Mouse (Mus musculus) left cerebral cortex, postnatal 14 days (tissue): ENCODE data around the gene Lrit2. TPM values are rescaled to one million over a fixed set of nuclear protein-coding genes. Genes with fewer than 3 reads are reported as not detected.

ENCODE experiments used
- DNase-seq, 2 experiments: peaks; one replicate each; pipeline ENCODE4 v3.0.0; 2021 to 2022; ENCODE audit warnings: low spot score in 2 of 2, mixed read lengths in 1 of 2
- intact Hi-C: fragments of 180-260 bp; cut with DNase I; formaldehyde crosslinking; loops from one replicate; pipeline ENCODE4 v1.15.1; 2025
- long read RNA-seq, 2 experiments: library from polyadenylated mRNA; stranded (forward); transcript quantifications; one replicate each; pipeline ENCODE4 v2.0.0; 2021
- total RNA-seq, 2 experiments: library from RNA; stranded (reverse); gene quantifications; 2 replicates each; pipeline ENCODE4 v1.2.3; 2021

Gene Lrit2
- total RNA-seq: not detected
- long read RNA-seq, experiment 1: 0 reads
- long read RNA-seq, experiment 2: 0 reads

DNA sequence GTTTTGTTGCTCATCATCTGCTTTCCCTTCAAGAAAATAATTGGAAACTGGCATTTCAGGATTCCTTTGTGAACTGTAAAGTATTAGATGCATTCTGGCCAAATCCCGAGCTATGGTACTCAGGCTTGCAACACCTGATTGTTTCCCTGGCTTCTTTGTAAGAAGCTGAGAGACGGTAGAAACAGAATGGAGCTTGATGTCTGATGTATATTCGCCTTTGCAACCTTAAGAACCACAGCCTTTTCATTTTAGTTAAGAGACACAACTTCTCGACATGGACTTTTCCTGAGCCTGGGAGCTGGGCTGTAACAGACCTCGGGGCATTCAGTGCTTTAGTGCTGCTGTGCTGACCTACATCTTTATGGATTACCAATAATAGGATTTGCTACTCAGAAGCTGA lies at the start of gene Lrit2:
Gene Lrit2 (plus strand): TSS at position 301 of the 400 bp plus-strand sequence.
- intact Hi-C loops: no loop called here
- DNase-seq: no peak

DNA sequence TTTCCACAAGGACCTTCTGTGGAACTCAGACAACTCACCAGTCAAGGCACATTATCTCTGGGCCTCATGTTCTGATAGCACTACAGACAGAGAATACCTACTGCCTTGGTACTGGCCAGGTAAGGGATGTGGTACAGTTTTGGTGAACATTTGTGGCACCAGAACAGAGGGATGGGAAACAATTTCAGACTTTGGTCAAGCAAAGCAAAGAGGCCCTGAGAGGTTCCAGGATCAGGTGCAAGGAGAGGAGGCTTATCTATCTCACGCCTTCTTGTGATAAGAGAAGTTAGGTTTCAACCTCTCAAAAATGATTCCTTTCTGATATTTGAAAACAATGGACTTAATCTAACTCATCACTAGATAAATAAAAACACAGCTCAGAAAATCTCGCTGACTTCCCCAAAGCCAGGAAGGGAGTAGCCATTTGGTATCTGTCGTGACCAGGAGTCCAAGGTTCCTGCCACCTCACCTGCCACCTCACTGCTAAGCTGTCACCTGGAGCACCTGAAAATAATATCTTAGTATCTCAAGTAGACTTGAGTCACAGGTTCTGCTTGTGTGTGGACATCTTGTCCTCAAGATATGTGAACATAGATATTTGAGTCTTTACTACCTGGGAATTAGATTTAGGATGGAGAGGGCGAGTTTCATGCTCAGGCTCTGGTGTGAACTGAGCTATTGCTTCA lies 40.3 kb upstream of the Lrit2 start:
- DNase-seq: no peak
- intact Hi-C loops: loop anchor here (5.0 kb wide), 1 partner anchor 45 kb away; no protein-coding TSS in a partner anchor

GRCm38 (mm10) chr14:37027951-37028350 lies 39.8 kb upstream of the Lrit2 start:
- intact Hi-C loops: loop anchor here (5.0 kb wide), 1 partner anchor 46 kb away; no protein-coding TSS in a partner anchor
- DNase-seq: no peak

- intact Hi-C loops: loop anchor here (5.0 kb wide), 1 partner anchor 46 kb away; no protein-coding TSS in a partner anchor
- no peak for DNase-seq
Measured at GRCm38 (mm10) chr14:37028555-37028954, 39.2 kb upstream of the Lrit2 start.

GRCm38 (mm10) chr14:37032481-37033104 lies 35.1 kb upstream of the Lrit2 start:
- DNase-seq: no peak
- intact Hi-C loops: loop anchor here (2.0 to 5.0 kb wide), 4 partner anchors 65 to 166 kb away; partner anchors contain the start of gene Ccser2

DNA sequence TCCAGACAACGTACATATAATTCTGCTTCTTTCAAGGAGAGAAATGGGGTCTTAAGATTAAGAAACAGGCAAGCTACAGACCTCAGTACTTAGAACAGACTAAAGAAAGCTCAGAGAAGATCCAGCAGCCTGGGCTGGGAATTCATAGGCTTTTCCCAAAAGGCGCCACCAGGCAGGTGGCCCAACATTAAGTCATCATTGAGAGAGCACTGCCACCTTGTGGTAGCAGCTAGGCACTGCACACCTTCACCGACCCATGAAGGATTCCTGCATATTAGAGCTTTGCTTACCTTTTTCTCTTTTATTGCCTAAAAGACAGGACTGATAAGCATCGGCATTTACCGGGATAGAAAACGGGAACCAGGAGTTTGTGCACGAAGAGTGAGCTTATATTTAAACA lies 34.5 kb upstream of the Lrit2 start:
- intact Hi-C loops: loop anchor here (2.0 to 5.0 kb wide), 4 partner anchors 66 to 166 kb away; partner anchors contain the start of gene Ccser2
- peak; percentile 83 to 91 for DNase-seq

GRCm38 (mm10) chr14:37034432-37034831 lies 33.3 kb upstream of the Lrit2 start:
- DNase-seq: peak; percentile 15 to 29
- intact Hi-C loops: loop anchor here (5.0 kb wide), 3 partner anchors 67 to 93 kb away; partner anchors contain the start of gene Ccser2

GRCm38 (mm10) chr14:37048914-37049410 lies 18.8 kb upstream of the Lrit2 start, which contains the start of gene Rgr:
Rgr (minus strand) TSS chr14:37048964.
- DNase-seq: peak in 1 of 2 experiments; percentile 42
- intact Hi-C loops: no loop called here

GRCm38 (mm10) chr14:37064849-37065248 lies 2.9 kb upstream of the Lrit2 start:
- intact Hi-C loops: no loop called here
- peak in 1 of 2 experiments; percentile 49 for DNase-seq

DNA sequence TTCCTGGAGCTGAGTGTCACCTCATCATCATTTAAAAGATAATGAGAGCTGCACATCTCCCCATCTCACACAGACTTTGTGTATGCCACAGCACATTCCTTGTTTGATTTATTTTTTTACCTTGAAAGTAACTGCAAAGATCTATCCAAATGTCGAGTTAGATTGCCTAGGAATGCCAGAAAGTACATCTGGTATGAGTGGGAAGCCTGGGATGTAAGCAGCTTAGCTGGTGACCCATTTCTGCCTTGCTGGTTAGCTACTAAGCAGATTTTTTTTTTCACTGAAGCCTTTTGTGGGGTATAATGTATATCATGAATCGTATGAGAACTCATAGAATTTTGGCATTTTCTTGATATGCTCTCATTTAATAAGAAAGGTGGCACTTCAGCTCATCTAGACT lies 1.1 kb upstream of the Lrit2 start:
- intact Hi-C loops: no loop called here
- peak; percentile 13 to 47 for DNase-seq

- DNase-seq: peak in 1 of 2 experiments; percentile 18
- intact Hi-C loops: no loop called here
Measured at GRCm38 (mm10) chr14:37068516-37068915, 787 bp downstream of the Lrit2 start.

DNA sequence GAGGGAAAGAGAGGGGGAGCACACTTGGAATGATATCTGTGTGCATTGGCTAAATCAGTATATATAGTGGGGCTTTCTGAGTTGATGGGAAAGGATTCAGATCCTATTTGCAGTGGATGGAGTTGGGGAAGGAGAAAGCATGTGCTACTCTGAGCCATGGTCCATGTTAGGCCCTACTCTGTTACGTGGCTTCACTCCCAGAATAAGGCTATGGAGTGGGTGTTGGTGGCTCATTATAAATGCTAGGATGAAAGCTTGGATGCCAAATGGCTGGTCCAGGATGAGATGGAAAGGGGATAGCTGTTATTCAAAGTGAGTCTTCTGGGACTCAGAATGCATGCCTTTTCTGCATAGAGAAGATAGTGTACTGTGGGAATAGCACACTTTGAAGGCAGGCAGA lies 13.0 kb downstream of the Lrit2 start:
- DNase-seq: no peak
- intact Hi-C loops: no loop called here

DNA sequence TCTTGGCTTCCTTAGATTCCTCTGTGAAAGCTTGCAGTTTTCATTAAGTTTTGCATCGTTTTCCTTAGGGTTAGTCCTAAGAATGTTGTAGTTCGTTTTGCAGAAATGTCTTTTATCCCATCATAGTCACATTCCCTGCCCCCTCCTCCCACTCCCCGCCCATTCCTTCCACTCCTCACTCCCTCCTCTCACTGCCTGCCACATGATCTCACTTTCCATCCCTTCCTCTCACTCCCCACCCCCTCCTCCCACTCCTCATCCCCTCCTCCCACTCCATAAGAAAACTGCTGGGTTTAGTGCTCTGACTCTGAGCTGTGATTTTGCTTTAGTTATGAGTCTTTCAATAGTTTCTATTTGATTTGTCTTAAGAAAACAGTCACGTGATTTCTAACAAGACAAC lies 16.0 kb downstream of the Lrit2 start:
- intact Hi-C loops: no loop called here
- no peak for DNase-seq

GRCm38 (mm10) chr14:37094436-37094835 lies 26.7 kb downstream of the Lrit2 start:
- no peak for DNase-seq
- intact Hi-C loops: no loop called here

- intact Hi-C loops: no loop called here
- DNase-seq: no peak
Measured at GRCm38 (mm10) chr14:37095556-37095955, 27.8 kb downstream of the Lrit2 start.

GRCm38 (mm10) chr14:37097956-37098530 lies 30.3 kb downstream of the Lrit2 start, which contains the start of gene Cdhr1:
Cdhr1 (minus strand) TSS chr14:37098347.
- DNase-seq: peak in 1 of 2 experiments; percentile 16
- intact Hi-C loops: no loop called here

DNA sequence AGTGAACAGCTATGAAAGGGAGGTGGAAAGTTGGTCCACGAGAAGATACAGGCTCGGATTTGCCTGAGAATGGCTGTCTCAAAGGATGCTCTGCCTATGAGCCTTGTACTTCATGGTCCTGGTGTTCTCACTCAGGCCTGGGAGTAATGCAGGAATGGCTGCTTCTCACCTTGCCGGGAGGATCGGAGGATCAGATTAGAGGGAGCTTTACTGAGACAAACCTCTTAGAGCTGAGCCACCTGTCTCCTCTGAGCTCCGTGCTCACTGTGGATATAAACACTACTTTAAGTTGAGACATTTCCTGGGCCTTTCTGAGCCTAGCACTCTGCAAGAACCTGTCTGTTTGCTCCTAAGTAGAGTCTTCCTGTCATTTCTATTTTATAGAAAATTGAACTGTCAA lies 33.8 kb downstream of the Lrit2 start:
- intact Hi-C loops: no loop called here
- no peak for DNase-seq

DNA sequence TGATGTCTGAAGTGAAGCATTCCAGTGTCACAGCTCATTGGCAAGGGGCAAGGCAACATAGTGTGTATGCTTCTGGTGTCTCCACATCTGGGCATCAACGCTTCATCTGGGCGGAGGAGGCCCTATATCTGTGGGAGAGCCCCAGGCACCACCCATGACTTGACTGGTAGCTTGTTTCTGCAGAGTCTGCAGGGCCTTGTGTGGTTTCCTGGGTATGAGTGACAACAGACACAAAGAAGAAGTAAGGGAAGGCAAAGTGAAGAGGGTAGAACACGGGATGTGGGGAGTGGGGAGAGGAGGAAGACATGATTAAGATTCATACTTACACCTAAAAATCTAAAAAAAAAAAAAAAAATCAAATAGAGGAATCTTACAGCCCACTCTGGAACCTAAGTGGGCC lies 34.8 kb downstream of the Lrit2 start:
- no peak for DNase-seq
- intact Hi-C loops: no loop called here

GRCm38 (mm10) chr14:37104747-37105146 lies 37.0 kb downstream of the Lrit2 start:
- no peak for DNase-seq
- intact Hi-C loops: no loop called here

GRCm38 (mm10) chr14:37105846-37106245 lies 38.1 kb downstream of the Lrit2 start:
- peak; percentile 14 to 24 for DNase-seq
- intact Hi-C loops: no loop called here
